Mouse (Mus musculus): ENCODE data around the gene Ccdc155. TPM values are rescaled to one million over a fixed set of nuclear protein-coding genes. Genes with fewer than 3 reads are reported as not detected.
A peak's percentile ranks its signal among the peaks of the same experiment; 100 is the strongest.
"Not testable (repeated sequence)": the region's sequence is repeated elsewhere in the genome, so short reads cannot be mapped to it uniquely, and the experiment has no call there.

Ccdc155 gene
- polyA plus RNA-seq, 1 experiment from 2014 or later, result 0.78 TPM

DNA sequence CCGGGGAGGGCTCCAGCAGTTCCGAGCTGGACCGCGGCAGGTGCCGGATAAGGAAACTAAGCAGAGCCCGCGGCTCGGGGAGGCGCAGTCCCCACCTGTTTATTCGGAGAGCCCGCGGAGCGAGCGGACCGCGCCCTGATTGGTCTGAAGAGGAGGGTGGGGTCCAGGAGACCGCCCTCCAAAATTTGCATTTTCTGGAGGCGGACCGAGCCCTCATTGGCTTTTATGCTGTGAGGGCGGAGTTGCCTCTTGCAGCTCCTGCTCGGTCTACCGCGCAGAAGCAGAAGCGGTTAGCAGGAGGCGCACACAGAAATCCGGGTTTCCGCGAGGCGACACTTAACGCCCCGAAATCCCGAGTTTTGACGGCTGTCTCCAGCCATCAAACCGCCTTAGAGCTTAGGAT, 22.5 kb downstream of the Ccdc155 start:
- ATAC-seq (replicated peaks; ENCODE audit: low FRiP score), result peak; percentile 87
- Histone ChIP-seq H3K4me1 (peaks cover 21% of the 10 kb centered on the region), H3K9me3 (replicated peaks) (no peaks in the 10 kb centered on the region), H3K4me2 (peak overlapping the region; percentile 79), H3K36me3 (no peaks in the 10 kb centered on the region), H3K4me3 (replicated peaks) (peak overlapping the region; percentile 40), H3K27ac (peak overlapping the region; percentile 45; the same call in 1 of the 2 replicates), H3K27me3 (peaks cover 98% of the 10 kb centered on the region), H3K9ac (peak overlapping the region; percentile 31; the same call in 1 of the 2 replicates)
- under 1% methylated on average over 34 of the region's 34 CpGs for WGBS

DNA sequence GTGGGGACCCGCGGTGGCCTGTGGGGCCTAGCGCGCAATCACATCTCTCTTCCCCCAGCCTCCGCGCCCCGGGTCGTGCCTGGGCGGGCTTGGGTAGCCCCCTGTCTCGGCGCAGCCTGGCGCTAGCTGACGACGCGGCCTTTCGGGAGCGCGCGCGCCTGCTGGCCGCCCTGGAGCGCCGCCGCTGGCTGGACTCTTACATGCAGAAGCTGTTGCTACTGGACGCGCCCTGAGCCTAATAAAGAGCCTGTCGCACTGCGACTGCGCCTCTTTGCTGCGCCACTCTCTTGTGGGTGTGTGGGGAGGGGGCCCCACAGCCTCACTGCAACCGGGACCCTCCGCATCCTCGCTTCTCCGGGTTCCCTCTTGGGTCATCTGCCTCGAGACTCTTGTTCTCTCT, 23.2 kb downstream of the Ccdc155 start:
- Histone ChIP-seq H3K9me3 (replicated peaks) (no peaks in the 10 kb centered on the region), H3K36me3 (no peaks in the 10 kb centered on the region), H3K27ac (no peak overlapping the region), H3K4me2 (peak overlapping the region; percentile 79), H3K9ac (no peak overlapping the region), H3K27me3 (peaks cover 98% of the 10 kb centered on the region), H3K4me1 (peaks cover 24% of the 10 kb centered on the region), H3K4me3 (replicated peaks) (peak overlapping the region; percentile 40)
- no peak; the same call in 1 of the 2 replicates for ATAC-seq (replicated peaks; ENCODE audit: low FRiP score)
- 5% methylated on average over 35 of the region's 35 CpGs for WGBS

DNA sequence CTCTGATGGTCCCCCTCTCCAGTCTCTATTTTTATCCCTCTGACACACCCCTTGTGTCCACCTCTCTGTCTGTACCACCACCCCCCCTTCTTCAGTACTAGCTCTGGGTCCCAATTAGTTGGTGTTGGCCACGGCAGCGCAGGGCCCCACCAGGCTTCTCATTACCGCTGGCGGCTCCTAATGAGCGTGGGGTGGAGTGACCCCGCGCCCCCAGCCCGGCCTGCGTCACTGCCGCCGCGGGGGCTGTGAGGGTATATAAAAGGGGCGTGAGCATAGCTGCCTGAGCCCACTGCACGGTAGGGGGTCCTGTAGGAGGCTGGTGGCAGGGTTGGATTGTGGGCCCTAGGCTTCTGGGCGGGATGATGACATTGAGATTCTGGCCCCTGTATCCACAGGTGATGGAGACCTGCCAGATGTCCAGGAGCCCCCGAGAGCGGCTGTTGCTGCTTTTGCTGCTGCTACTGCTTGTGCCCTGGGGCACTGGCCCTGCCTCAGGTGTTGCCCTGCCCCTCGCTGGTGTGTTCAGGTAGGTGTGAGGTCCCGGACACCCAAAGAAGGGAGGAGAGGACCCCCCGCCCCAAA, 23.7 kb downstream of the Ccdc155 start, which contains the start of gene Pth2:
Gene Pth2 (plus strand): TSS at position 100 of the 582 bp plus-strand sequence.
- WGBS, result 16% methylated on average over 20 of the region's 20 CpGs
- H3K36me3 ChIP-seq, result no peaks in the 10 kb centered on the region
- H3K27me3 ChIP-seq, result peaks cover 99% of the 10 kb centered on the region
- no peaks in the 10 kb centered on the region for H3K9me3 ChIP-seq (replicated peaks)
- H3K4me2 ChIP-seq, result peak within 1 kb of the TSS; percentile 79
- ATAC-seq (replicated peaks; ENCODE audit: low FRiP score), result no peak
- peak within 1 kb of the TSS; percentile 40 for H3K4me3 ChIP-seq (replicated peaks)
- no peak within 1 kb of the TSS for H3K9ac ChIP-seq
- H3K4me1 ChIP-seq, result peaks cover 29% of the 10 kb centered on the region
- no peak within 1 kb of the TSS for H3K27ac ChIP-seq

DNA sequence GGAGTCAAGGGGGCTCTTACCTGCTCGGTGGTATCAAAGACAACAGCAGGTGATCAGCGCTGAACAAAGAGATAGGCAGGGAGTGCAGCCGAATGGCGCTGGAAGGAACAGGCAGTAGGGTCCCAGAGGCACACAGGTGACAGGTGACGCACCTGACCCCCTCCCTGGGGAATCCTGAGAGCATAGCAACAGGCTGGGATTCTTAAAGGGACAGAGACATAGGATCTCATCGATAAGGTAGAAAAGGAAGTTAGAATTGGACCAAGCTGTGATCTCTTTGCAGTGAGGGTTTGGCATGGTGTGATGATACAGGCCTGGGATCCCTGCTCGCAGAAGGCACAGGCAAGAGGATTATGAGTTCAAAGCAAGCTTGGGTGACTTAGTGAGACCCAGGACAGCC, 25.2 kb downstream of the Ccdc155 start, which contains the start of gene Gfy:
Gene Gfy (minus strand): TSS at position 101 of the 400 bp plus-strand sequence.
- Histone ChIP-seq H3K27me3 (peaks cover 100% of the 10 kb centered on the region), H3K4me2 (no peak within 1 kb of the TSS), H3K9me3 (replicated peaks) (no peaks in the 10 kb centered on the region), H3K4me3 (replicated peaks) (no peak within 1 kb of the TSS), H3K27ac (no peak within 1 kb of the TSS), H3K36me3 (no peaks in the 10 kb centered on the region), H3K4me1 (peaks cover 44% of the 10 kb centered on the region), H3K9ac (no peak within 1 kb of the TSS)
- no peak for ATAC-seq (replicated peaks; ENCODE audit: low FRiP score)
- 22% methylated on average over 7 of the region's 7 CpGs for WGBS

DNA sequence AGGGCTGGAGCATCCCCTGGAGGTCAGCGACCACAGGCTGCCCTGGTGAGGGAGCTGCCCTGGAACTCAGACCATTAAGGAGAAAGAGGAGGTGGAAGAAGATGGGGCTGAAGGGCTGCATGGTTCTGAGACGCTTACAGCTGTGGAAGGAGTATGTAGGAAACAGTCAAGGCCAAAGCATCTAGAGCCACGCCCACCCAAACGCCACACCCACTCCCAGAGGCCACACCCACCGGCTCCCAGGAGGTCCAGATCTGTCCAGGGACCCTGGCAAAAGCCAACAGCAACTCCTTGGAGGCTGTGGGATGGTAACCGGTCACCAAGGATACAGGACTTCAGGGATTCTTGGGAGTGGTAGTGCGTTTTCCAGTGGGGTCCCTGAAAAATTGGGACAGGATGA, 26.1 kb downstream of the Ccdc155 start:
- no peak overlapping the region for H3K4me3 ChIP-seq (replicated peaks)
- no peak overlapping the region for H3K4me2 ChIP-seq
- H3K4me1 ChIP-seq, result peaks cover 44% of the 10 kb centered on the region
- no peak overlapping the region for H3K27ac ChIP-seq
- H3K27me3 ChIP-seq, result peaks cover 98% of the 10 kb centered on the region
- H3K9ac ChIP-seq, result no peak overlapping the region
- H3K36me3 ChIP-seq, result no peaks in the 10 kb centered on the region
- 26% methylated on average over 7 of the region's 7 CpGs for WGBS
- H3K9me3 ChIP-seq (replicated peaks), result no peaks in the 10 kb centered on the region
- ATAC-seq (replicated peaks; ENCODE audit: low FRiP score), result no peak

DNA sequence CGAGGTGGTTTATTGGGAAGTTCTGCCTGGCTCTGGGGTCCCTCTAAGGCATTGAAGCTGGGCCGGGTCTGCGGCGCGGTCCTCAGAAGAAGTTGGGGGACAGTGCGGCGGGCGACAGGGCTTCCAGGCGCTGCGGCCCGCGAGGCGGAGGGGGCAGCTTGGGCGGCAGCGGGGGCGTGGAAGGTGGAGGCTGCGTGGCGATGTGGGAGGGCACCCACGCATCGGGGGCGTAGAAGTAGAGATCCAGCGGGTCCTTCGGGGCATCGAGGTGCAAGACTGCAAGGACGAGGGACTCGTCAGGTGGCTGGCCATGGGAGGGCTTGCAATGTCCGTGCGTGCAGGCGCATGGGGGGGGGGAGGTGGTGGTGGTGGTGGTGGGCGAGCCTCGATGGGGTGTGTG, 28.3 kb downstream of the Ccdc155 start:
- H3K9ac ChIP-seq, result no peak overlapping the region
- H3K4me1 ChIP-seq, result peaks cover 28% of the 10 kb centered on the region
- peak overlapping the region; percentile 25 for H3K4me3 ChIP-seq (replicated peaks)
- peaks cover 94% of the 10 kb centered on the region for H3K27me3 ChIP-seq
- H3K4me2 ChIP-seq, result peak overlapping the region; percentile 49
- no peaks in the 10 kb centered on the region for H3K9me3 ChIP-seq (replicated peaks)
- H3K27ac ChIP-seq, result no peak overlapping the region
- WGBS, result 3% methylated on average over 31 of the region's 31 CpGs
- ATAC-seq (replicated peaks; ENCODE audit: low FRiP score), result no peak
- no peaks in the 10 kb centered on the region for H3K36me3 ChIP-seq

DNA sequence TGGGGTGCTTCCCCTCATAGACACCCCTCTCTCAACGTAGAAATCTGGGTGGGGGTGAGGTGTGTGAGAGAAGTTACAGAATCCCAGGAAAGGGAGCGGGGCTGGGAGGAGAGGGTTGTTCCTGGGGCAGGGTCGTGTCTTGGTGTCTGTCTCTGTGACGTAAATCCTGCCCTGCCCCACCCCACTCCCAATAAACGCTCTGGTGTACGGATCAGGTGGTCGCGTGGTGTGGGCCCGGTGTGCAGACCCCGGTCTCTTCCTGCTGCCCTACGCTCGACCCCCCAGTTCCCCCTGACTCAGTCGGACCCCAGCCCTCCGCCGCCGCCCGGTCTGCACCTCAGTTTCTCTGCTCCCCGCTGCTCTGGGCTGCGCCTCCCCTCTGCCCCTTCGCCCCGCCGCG, 28.8 kb downstream of the Ccdc155 start:
- peaks cover 94% of the 10 kb centered on the region for H3K27me3 ChIP-seq
- no peak overlapping the region for H3K9ac ChIP-seq
- WGBS, result 3% methylated on average over 23 of the region's 23 CpGs
- H3K9me3 ChIP-seq (replicated peaks), result no peaks in the 10 kb centered on the region
- H3K36me3 ChIP-seq, result no peaks in the 10 kb centered on the region
- ATAC-seq (replicated peaks; ENCODE audit: low FRiP score), result no peak
- H3K27ac ChIP-seq, result no peak overlapping the region
- H3K4me1 ChIP-seq, result peaks cover 24% of the 10 kb centered on the region
- H3K4me3 ChIP-seq (replicated peaks), result peak overlapping the region; percentile 25
- peak overlapping the region; percentile 49 for H3K4me2 ChIP-seq

DNA sequence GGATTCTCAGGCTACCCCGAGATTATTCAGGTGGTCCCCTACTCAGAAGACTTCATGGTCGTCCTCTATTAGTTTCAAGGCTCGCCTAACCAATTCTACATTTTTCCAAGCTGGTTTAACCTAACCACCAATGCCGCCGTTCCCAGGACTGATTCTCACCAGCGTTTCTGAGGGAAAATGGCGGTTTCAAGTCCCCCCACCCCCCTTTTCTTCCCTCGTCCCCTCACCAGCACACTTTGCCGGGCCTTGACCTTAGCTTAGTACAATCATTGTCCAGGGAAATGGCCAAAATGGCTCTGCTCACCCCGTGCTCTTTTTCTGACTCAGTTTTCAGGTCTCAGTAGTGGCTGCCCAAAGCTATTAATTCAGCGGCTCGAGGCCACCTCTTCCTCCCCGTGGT, 29.3 kb downstream of the Ccdc155 start:
- no peak for ATAC-seq (replicated peaks; ENCODE audit: low FRiP score)
- Histone ChIP-seq H3K27me3 (peaks cover 94% of the 10 kb centered on the region), H3K4me3 (replicated peaks) (peak overlapping the region; percentile 22; the same call in 1 of the 2 replicates), H3K4me1 (peaks cover 23% of the 10 kb centered on the region), H3K9ac (no peak overlapping the region), H3K4me2 (0 out of 2 replicates have a peak overlapping the region, but pooled peaks have one; percentile 50), H3K27ac (no peak overlapping the region), H3K9me3 (replicated peaks) (peaks cover under 1% of the 10 kb centered on the region; the same call in 1 of the 2 replicates), H3K36me3 (no peaks in the 10 kb centered on the region)
- WGBS, result 2% methylated on average over 13 of the region's 13 CpGs

DNA sequence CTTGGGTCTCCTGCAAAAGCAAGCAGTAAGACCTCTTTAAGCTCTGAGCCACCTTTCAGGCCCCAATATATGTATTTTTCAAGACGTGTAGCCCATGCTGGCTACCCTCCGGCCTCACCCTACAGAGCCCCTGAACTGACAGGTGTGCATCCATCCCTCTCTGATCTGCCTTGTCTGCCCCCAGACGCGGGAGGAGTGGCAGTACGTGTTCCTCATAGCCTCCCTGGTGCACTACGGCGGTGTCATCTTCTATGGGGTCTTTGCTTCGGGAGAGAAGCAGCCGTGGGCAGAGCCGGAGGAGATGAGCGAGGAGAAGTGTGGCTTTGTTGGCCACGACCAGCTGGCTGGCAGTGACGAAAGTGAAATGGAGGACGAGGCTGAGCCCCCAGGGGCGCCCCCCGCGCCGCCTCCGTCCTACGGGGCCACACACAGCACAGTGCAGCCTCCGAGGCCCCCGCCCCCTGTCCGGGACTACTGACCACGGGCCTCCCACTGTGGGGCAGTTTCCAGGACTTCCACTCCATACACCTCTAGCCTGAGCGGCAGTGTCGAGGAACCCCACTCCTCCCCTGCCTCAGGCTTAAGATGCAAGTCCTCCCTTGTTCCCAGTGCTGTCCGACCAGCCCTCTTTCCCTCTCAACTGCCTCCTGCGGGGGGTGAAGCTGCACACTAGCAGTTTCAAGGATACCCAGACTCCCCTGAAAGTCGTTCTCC, 30.0 kb downstream of the Ccdc155 start:
- H3K4me3 ChIP-seq (replicated peaks), result peak overlapping the region; percentile 22
- no peak; the same call in 1 of the 2 replicates for ATAC-seq (replicated peaks; ENCODE audit: low FRiP score)
- H3K9ac ChIP-seq, result no peak overlapping the region
- H3K36me3 ChIP-seq, result no peaks in the 10 kb centered on the region
- H3K9me3 ChIP-seq (replicated peaks), result peaks cover 7% of the 10 kb centered on the region; the same call in 1 of the 2 replicates
- peaks cover 94% of the 10 kb centered on the region for H3K27me3 ChIP-seq
- H3K4me1 ChIP-seq, result peaks cover 23% of the 10 kb centered on the region
- no peak overlapping the region for H3K27ac ChIP-seq
- H3K4me2 ChIP-seq, result peak overlapping the region; percentile 50
- WGBS, result 3% methylated on average over 29 of the region's 29 CpGs

DNA sequence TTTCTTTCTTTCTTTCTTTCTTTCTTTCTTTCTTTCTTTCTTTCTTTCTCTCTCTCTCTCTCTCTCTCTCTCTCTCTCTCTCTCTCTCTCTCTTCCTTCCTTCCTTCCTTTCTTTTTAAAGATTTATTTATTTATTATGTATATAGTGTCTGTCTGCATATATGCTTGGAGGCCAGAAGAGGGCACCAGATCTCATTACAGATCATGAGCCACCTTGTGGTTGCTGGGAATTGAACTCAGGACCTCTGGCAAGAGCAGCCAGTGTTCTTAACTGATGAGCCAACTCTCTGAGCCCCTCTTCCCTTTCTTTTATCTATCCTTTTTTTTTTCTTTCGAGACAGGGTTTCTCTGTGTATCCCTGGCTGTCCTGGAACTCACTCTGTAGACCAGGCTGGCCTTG, 30.9 kb downstream of the Ccdc155 start:
- peaks cover 94% of the 10 kb centered on the region for H3K27me3 ChIP-seq
- H3K4me3 ChIP-seq (replicated peaks); ATAC-seq (replicated peaks; ENCODE audit: low FRiP score); H3K27ac ChIP-seq; H3K4me2 ChIP-seq; H3K9ac ChIP-seq; H3K36me3 ChIP-seq: not testable (repeated sequence)
- H3K9me3 ChIP-seq (replicated peaks), result peaks cover 17% of the 10 kb centered on the region
- peaks cover 25% of the 10 kb centered on the region for H3K4me1 ChIP-seq
- 59% methylated on average over 1 of the region's 1 CpGs for WGBS

DNA sequence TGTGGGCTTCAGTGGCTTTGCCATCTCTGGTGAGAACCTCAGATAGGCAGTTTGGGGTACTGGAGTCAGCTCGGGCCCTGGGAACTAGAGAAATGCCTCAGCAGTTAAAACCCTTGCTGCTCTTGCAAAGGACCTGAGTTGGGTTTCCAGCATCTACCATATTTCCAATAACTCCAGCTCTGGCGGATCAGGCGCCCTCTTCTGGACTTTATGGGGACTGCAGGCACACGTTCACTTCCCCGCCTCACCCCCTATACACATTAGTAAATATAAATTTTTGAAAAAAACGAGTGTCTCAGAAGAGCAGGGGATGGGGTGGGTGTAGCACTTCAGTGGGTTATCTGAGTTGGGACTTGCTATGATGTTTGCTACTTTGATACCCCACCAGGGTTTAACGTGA, 31.7 kb downstream of the Ccdc155 start:
- Histone ChIP-seq H3K4me3 (replicated peaks) (no peak overlapping the region), H3K9me3 (replicated peaks) (peaks cover 17% of the 10 kb centered on the region), H3K4me2 (no peak overlapping the region), H3K27ac (no peak overlapping the region), H3K27me3 (peaks cover 94% of the 10 kb centered on the region), H3K36me3 (no peaks in the 10 kb centered on the region), H3K9ac (no peak overlapping the region), H3K4me1 (peaks cover 31% of the 10 kb centered on the region)
- no peak for ATAC-seq (replicated peaks; ENCODE audit: low FRiP score)
- WGBS, result 62% methylated on average over 7 of the region's 7 CpGs

DNA sequence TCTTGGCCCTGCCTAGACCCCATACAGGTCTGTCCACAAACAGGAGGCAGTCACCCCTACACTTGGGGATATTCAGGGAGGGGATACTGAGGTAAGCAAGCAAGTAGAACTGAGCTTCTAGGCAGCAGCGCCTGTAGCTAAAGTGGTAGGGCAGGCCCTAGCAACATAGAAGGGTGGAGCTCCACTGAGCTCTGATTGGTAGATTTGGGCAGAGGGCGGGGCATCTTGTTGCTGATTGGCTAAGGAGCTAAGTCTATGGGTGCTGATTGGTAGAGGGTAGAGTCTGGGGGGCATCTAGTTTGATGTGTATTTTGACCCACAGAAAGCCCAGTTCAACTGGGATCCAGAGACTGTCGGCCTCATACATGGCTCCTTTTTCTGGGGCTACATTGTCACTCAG, 35.2 kb downstream of the Ccdc155 start:
- Histone ChIP-seq H3K4me1 (peaks cover 12% of the 10 kb centered on the region; the same call in 1 of the 2 replicates), H3K27me3 (peaks cover 94% of the 10 kb centered on the region), H3K9me3 (replicated peaks) (peaks cover 17% of the 10 kb centered on the region), H3K27ac (no peak overlapping the region), H3K4me3 (replicated peaks) (no peak overlapping the region), H3K4me2 (no peak overlapping the region), H3K36me3 (no peaks in the 10 kb centered on the region), H3K9ac (no peak overlapping the region)
- no peak for ATAC-seq (replicated peaks; ENCODE audit: low FRiP score)
- WGBS, result 93% methylated on average over 3 of the region's 3 CpGs
